Mouse (Mus musculus) adrenal gland, adult 18-20 months (tissue): ENCODE measurements around the gene Prdm12. TPM values are rescaled to one million over a fixed set of nuclear protein-coding genes. Genes with fewer than 3 reads are reported as not detected.

ENCODE experiments used
- DNase-seq, 2 experiments: peaks; one replicate each; pipeline ENCODE4 v3.0.0; 2021 to 2022; ENCODE audit warnings: low spot score in 2 of 2
- microRNA-seq, 2 experiments: library from miRNA; unstranded; fragments of <30 nt; microRNA quantifications; one replicate each; pipeline ENCODE4 v1.2.0; 2021; ENCODE audit warnings: borderline number of aligned reads in 2 of 2
- total RNA-seq, 2 experiments: library from RNA; stranded (reverse); gene quantifications; 1 replicate in 1 of 2; 2 replicates in 1 of 2; pipeline ENCODE4 v1.2.3; 2021

Gene Prdm12
- total RNA-seq, 2 experiments from 2014 or later: not detected

- DNase-seq: no peak
Measured at GRCm38 (mm10) chr2:31703226-31703625, 63.4 kb downstream of the Prdm12 start.

Small RNA genes within 50 kb of the gene (microRNA-seq; reads per million reads assigned to microRNA genes)
- gene Mir6998: 0.47 to 2.4 reads per million in 2 experiments

Other genes with a start within 250 kb of the Prdm12 start
- gene Ass1, start 169.8 kb upstream of the Prdm12 start, total RNA-seq: 10 to 100 TPM; 25.0 to 30.6 TPM
- gene Fubp3, start 67.4 kb upstream of the Prdm12 start, total RNA-seq: 10 to 100 TPM; 37.2 to 46.5 TPM
- gene Exosc2, start 30.7 kb downstream of the Prdm12 start, total RNA-seq: 10 to 100 TPM; 21.9 to 24.5 TPM
- 10 to 100 TPM; 43.6 to 59.5 TPM for gene Abl1, start 48.3 kb downstream of the Prdm12 start, total RNA-seq
- gene Qrfp, start 170.5 kb downstream of the Prdm12 start, total RNA-seq: not detected
- gene Fibcd1, start 206.0 kb downstream of the Prdm12 start, total RNA-seq: under 1 TPM in 1 of 2 experiments, not detected in 1; 0.06 TPM
- gene Lamc3, start 247.3 kb downstream of the Prdm12 start, total RNA-seq: 10 to 100 TPM; 14.3 to 15.4 TPM